Mouse (Mus musculus) intestine, embryonic 16.5 days (tissue): ENCODE measurements around the gene Pik3c2b. TPM values are rescaled to one million over a fixed set of nuclear protein-coding genes. Genes with fewer than 3 reads are reported as not detected.
"Not testable (repeated sequence)": the region's sequence is repeated elsewhere in the genome, so short reads cannot be mapped to it uniquely, and the experiment has no call there.

Experiments used
- ATAC-seq: fragments of 200-750 bp; cut with Nextera tagmentation; 2 replicates; pipeline ENCODE4 v1.8.0; 2017; ENCODE audit warnings: moderate TSS enrichment, moderate library complexity
- H3K27ac ChIP-seq: fragments of 300-500 bp; sonication (generic); 2 replicates; pipeline ENCODE4 v1.5.1; 2014; ENCODE audit warnings: mild to moderate bottlenecking, low read length
- H3K27me3 ChIP-seq: fragments of 300-500 bp; sonication (generic); replicated peaks from 2 replicates; pipeline ENCODE4 v1.6.1; 2014; ENCODE audit warnings: low read length, control low read depth, mixed read lengths; ENCODE audit not compliant: control insufficient read depth, insufficient read depth
- H3K36me3 ChIP-seq: fragments of 300-500 bp; sonication (generic); 2 replicates; pipeline ENCODE4 v1.6.1; 2014; ENCODE audit warnings: low read length, control low read depth; ENCODE audit not compliant: control insufficient read depth, insufficient read depth
- H3K4me1 ChIP-seq: fragments of 300-500 bp; sonication (generic); 2 replicates; pipeline ENCODE4 v1.6.1; 2014; ENCODE audit warnings: low read length, control low read depth, mixed read lengths; ENCODE audit not compliant: control insufficient read depth, insufficient read depth
- H3K4me2 ChIP-seq: fragments of 300-500 bp; sonication (generic); 2 replicates; pipeline ENCODE4 v1.6.1; 2014; ENCODE audit warnings: low read depth, low read length, control low read depth
- H3K4me3 ChIP-seq: fragments of 300-500 bp; sonication (generic); 2 replicates; pipeline ENCODE4 v1.5.1; 2014; ENCODE audit warnings: mild to moderate bottlenecking, low read length
- H3K9ac ChIP-seq: fragments of 300-500 bp; sonication (generic); 2 replicates; pipeline ENCODE4 v1.6.1; 2014; ENCODE audit warnings: low read depth, low read length
- H3K9me3 ChIP-seq: fragments of 300-500 bp; sonication (generic); 2 replicates; pipeline ENCODE4 v1.6.1; 2016; ENCODE audit warnings: low read length, control low read depth; ENCODE audit not compliant: control insufficient read depth
- WGBS: fragments of 180-500 bp; shearing (Covaris S2); extraction: QIAGEN DNeasy Blood & Tissue Kit; methylation state at CpG from one replicate; pipeline ENCODE4 v1.1.7; 2014; 5-methylcytosine and 5-hydroxymethylcytosine counted together
- polyA plus RNA-seq: library from polyadenylated mRNA; unstranded; fragments of >200 nt; fragmentation: Nextera tagmentation; extraction: Ambion mirVana; gene quantifications from 2 replicates; pipeline ENCODE4 v1.2.1, GENCODE M21; 2015

The Pik3c2b gene
- polyA plus RNA-seq, 1 experiment from 2014 or later: 5.3 TPM

- 51% methylated on average over 3 of the region's 3 CpGs for WGBS
Measured at GRCm38 (mm10) chr1:133020137-133020894, 25.2 kb upstream of the Pik3c2b start.

GRCm38 (mm10) chr1:133021391-133021790 lies 24.1 kb upstream of the Pik3c2b start:
- Histone ChIP-seq H3K27me3 (no peaks in the 10 kb centered on the region), H3K4me3 (no peak overlapping the region), H3K4me2 (no peak overlapping the region), H3K9ac (no peak overlapping the region), H3K36me3 (no peaks in the 10 kb centered on the region), H3K4me1 (peaks cover 2% of the 10 kb centered on the region; the same call in 1 of the 2 replicates), H3K9me3 (no peaks in the 10 kb centered on the region), H3K27ac (no peak overlapping the region)
- 91% methylated on average over 7 of the region's 7 CpGs for WGBS
- ATAC-seq: no peak

More at GRCm38 (mm10) chr1:133020137-133020894, 25.2 kb upstream of the Pik3c2b start:
- no peak for ATAC-seq
- Histone ChIP-seq H3K9ac (no peak overlapping the region), H3K27ac (no peak overlapping the region), H3K27me3 (no peaks in the 10 kb centered on the region), H3K9me3 (no peaks in the 10 kb centered on the region), H3K36me3 (no peaks in the 10 kb centered on the region), H3K4me2 (no peak overlapping the region), H3K4me3 (no peak overlapping the region), H3K4me1 (peaks cover 2% of the 10 kb centered on the region; the same call in 1 of the 2 replicates)

GRCm38 (mm10) chr1:133021971-133022370 lies 23.5 kb upstream of the Pik3c2b start:
- H3K4me2 ChIP-seq, H3K4me3 ChIP-seq, ATAC-seq, H3K27me3 ChIP-seq, H3K4me1 ChIP-seq, H3K27ac ChIP-seq, H3K9ac ChIP-seq, H3K36me3 ChIP-seq, H3K9me3 ChIP-seq: not testable (repeated sequence)
- WGBS: 95% methylated on average over 2 of the region's 2 CpGs

GRCm38 (mm10) chr1:133023723-133024122 lies 21.7 kb upstream of the Pik3c2b start:
- H3K4me3 ChIP-seq, H3K27me3 ChIP-seq, H3K9me3 ChIP-seq, ATAC-seq, H3K27ac ChIP-seq, H3K36me3 ChIP-seq, H3K9ac ChIP-seq, H3K4me1 ChIP-seq: not testable (repeated sequence)
- WGBS: 81% methylated on average over 3 of the region's 3 CpGs
- peak overlapping the region; percentile 53 for H3K4me2 ChIP-seq

GRCm38 (mm10) chr1:133024426-133024825 lies 21.0 kb upstream of the Pik3c2b start:
- H3K9ac ChIP-seq: peak overlapping the region; percentile 88
- no peak overlapping the region for H3K27ac ChIP-seq
- no peaks in the 10 kb centered on the region for H3K27me3 ChIP-seq
- H3K4me2 ChIP-seq: peak overlapping the region; percentile 53
- no peaks in the 10 kb centered on the region for H3K9me3 ChIP-seq
- H3K4me1 ChIP-seq: peaks cover 9% of the 10 kb centered on the region; the same call in 1 of the 2 replicates
- WGBS: 30% methylated on average over 7 of the region's 7 CpGs
- no peaks in the 10 kb centered on the region for H3K36me3 ChIP-seq
- H3K4me3 ChIP-seq: peak overlapping the region; percentile 72
- ATAC-seq: no peak

GRCm38 (mm10) chr1:133025051-133025795 lies 20.2 kb upstream of the Pik3c2b start:
- H3K4me2 ChIP-seq: peak overlapping the region; percentile 53
- peak overlapping the region; percentile 80 for H3K27ac ChIP-seq
- peak overlapping the region; percentile 88 for H3K9ac ChIP-seq
- peaks cover 9% of the 10 kb centered on the region; the same call in 1 of the 2 replicates for H3K4me1 ChIP-seq
- peak overlapping the region; percentile 72 for H3K4me3 ChIP-seq
- peak; percentile 98 for ATAC-seq
- H3K27me3 ChIP-seq: no peaks in the 10 kb centered on the region
- H3K9me3 ChIP-seq: no peaks in the 10 kb centered on the region
- 1% methylated on average over 40 of the region's 40 CpGs for WGBS
- no peaks in the 10 kb centered on the region for H3K36me3 ChIP-seq

GRCm38 (mm10) chr1:133025796-133026190 lies 19.7 kb upstream of the Pik3c2b start:
- peak overlapping the region; percentile 70 for H3K9ac ChIP-seq
- H3K36me3 ChIP-seq, H3K27me3 ChIP-seq, ATAC-seq, H3K4me1 ChIP-seq, H3K9me3 ChIP-seq: not testable (repeated sequence)
- H3K4me2 ChIP-seq: peak overlapping the region; percentile 32; the same call in 1 of the 2 replicates
- peak overlapping the region; percentile 80; the same call in 1 of the 2 replicates for H3K27ac ChIP-seq
- H3K4me3 ChIP-seq: peak overlapping the region; percentile 72
- 25% methylated on average over 19 of the region's 23 CpGs for WGBS

- Histone ChIP-seq H3K9ac (no peak overlapping the region), H3K36me3 (no peaks in the 10 kb centered on the region), H3K27ac (no peak overlapping the region), H3K4me1 (peaks cover 9% of the 10 kb centered on the region; the same call in 1 of the 2 replicates), H3K4me3 (no peak overlapping the region), H3K9me3 (no peaks in the 10 kb centered on the region), H3K4me2 (no peak overlapping the region), H3K27me3 (no peaks in the 10 kb centered on the region)
- ATAC-seq: no peak
- WGBS: 97% methylated on average over 2 of the region's 2 CpGs
Measured at GRCm38 (mm10) chr1:133027126-133027525, 18.3 kb upstream of the Pik3c2b start.

- no peak overlapping the region for H3K4me2 ChIP-seq
- no peaks in the 10 kb centered on the region for H3K9me3 ChIP-seq
- ATAC-seq: no peak
- no peak overlapping the region for H3K9ac ChIP-seq
- no peaks in the 10 kb centered on the region for H3K36me3 ChIP-seq
- no peaks in the 10 kb centered on the region for H3K27me3 ChIP-seq
- H3K4me1 ChIP-seq: peaks cover 14% of the 10 kb centered on the region
- H3K4me3 ChIP-seq: no peak overlapping the region
- WGBS: 33% methylated on average over 7 of the region's 7 CpGs
- H3K27ac ChIP-seq: no peak overlapping the region
Measured at GRCm38 (mm10) chr1:133027980-133028379, 17.5 kb upstream of the Pik3c2b start.
